Mouse (Mus musculus) ovary, adult 10 weeks (tissue): ENCODE data around the gene Lamc3. TPM values are rescaled to one million over a fixed set of nuclear protein-coding genes. Genes with fewer than 3 reads are reported as not detected.

Experiments used
- polyA plus RNA-seq: library from polyadenylated mRNA; stranded (reverse); fragments of 350-450 nt; fragmentation: Illumina TruSeq; extraction: RNeasy Lipid Tissue Mini Kit (QIAGEN cat#74804); gene quantifications from one replicate; pipeline ENCODE4 v1.2.3, GENCODE M21; 2014

Lamc3 gene
- 1.1 TPM for polyA plus RNA-seq

DNA sequence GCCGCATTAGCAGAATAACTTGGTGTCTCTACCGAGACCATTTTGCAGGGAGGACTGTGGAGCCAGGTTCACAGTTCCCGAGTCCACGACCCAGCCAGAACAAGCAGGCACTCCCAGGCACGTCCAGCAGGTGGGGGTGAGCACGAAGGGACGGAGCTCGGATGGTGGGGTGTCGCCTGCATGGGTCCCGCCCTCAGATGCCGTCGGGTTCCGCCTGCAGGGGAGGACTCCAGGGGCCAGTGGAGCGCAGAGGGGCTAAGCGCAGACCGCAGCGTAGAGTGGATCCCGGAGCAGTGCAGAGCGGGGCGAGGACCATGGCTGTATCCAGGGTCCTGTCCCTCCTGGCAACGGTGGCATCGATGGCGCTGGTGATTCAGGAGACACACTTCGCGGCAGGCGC, at the start of gene Lamc3:
Gene Lamc3 (plus strand): TSS at position 262 of the 400 bp plus-strand sequence.

GRCm38 (mm10) chr2:31845896-31846691, 41.0 kb upstream of the Lamc3 start, which contains the start of gene Fibcd1:
Fibcd1 (minus strand) TSS chr2:31846005.

DNA sequence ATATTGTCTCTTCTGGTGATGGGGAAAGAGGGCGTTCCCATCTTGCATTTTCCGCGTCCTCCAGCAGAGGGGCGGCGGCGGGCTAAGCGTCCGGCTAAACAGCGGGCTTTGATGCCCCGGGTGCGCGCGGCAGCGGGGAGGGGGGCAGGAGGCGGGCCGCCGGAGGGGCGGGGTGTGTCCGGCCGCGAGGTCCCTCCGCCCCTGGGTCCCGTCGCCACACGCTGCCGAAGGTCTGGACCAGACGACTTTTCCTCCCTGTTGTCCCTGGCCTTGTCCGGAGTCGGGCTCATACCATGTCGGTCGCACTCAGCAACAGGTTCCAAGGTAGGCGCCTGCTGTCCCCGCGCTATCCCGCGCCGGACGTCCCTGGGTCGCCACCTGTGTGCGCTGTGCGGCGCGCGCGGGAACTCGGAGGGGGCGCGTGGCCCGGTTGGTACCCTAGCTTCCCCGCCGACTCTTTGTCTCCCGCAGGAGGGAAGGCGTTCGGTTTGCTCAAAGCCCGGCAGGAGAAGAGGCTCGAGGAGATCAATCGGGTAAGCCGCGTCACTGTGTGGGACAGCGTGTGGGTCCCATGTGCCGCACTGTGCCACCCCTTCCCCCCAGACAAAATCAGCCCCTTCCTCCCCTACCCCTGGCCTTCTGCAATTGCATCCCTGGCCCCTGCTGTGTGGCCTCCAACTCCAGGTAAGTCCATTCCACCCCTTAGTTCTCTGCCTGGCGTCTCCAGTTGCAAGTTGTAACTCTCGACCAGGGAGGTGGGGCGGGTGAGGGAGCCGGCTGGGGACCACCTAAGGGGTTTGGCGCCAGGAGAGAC, 63.2 kb downstream of the Lamc3 start, which contains the start of gene Aif1l:
Gene Aif1l (plus strand): TSS at position 82 of the 814 bp plus-strand sequence.

DNA sequence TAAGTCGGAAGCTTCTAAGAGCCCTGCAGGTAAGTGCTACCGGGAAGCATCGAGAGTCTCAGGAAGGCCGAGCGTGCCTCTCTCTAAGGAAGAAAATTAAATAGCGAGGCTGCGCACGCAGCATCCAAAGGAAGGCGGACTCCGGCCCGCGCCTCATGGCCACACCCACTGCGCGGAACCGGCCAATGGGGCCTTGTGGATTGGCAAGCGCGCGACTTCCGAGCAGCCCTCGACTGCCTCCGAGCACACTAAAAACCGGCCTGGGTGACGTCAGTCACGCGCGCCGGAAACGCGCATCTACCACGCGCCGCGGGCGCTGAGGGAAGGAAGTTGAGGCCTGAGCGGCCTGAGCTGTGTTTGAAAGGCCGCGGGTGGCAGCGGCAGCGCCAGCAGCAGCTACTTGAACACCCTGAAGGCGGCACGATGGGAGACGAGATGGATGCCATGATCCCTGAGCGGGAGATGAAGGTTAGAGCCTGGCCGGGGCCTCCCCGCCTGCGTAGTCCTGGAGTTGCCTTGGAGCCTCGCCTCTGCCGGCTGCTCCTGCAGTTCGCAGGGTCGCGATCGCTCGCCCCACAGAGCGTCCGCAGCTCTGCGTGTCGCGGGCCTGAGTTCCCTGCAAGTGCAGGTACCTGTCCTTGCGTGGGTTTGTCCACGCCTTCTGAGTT, 87.2 kb downstream of the Lamc3 start, which contains the start of gene Nup214:
Gene Nup214 (plus strand): TSS at position 296 of the 668 bp plus-strand sequence.

Other genes with a start within 250 kb of the Lamc3 start
- not detected for gene Prdm12, start 247.3 kb upstream of the Lamc3 start, polyA plus RNA-seq
- gene Exosc2, start 216.6 kb upstream of the Lamc3 start, polyA plus RNA-seq: 14.4 TPM
- 61.8 TPM for gene Abl1, start 198.9 kb upstream of the Lamc3 start, polyA plus RNA-seq
- not detected for gene Qrfp, start 76.7 kb upstream of the Lamc3 start, polyA plus RNA-seq
- not detected for gene Fibcd1, start 41.3 kb upstream of the Lamc3 start, polyA plus RNA-seq
- 31.5 TPM for gene Aif1l, start 62.8 kb downstream of the Lamc3 start, polyA plus RNA-seq
- gene Nup214, start 87.1 kb downstream of the Lamc3 start, polyA plus RNA-seq: 82.4 TPM
- gene Fam78a, start 197.6 kb downstream of the Lamc3 start, polyA plus RNA-seq: 4.8 TPM
- gene Plpp7, start 208.2 kb downstream of the Lamc3 start, polyA plus RNA-seq: 0.54 TPM